Mouse (Mus musculus) stomach, embryonic 14.5 days (tissue): ENCODE measurements at regions not wholly inside any gene's neighbourhood (a gene's known extent, or its start where the extent isn't known, plus 50 kb on each side); places are given as distances from the start of the nearest gene placed in this dataset.
"Not testable (repeated sequence)": the region's sequence is repeated elsewhere in the genome, so short reads cannot be mapped to it uniquely, and the experiment has no call there.

Experiments used
- ATAC-seq: fragments of 200-750 bp; cut with Nextera tagmentation; 2 replicates; pipeline ENCODE4 v1.8.0; 2017; ENCODE audit warnings: low read depth, moderate TSS enrichment; ENCODE audit not compliant: insufficient number of reproducible peaks, insufficient read depth, low FRiP score
- H3K27ac ChIP-seq: fragments of 300-500 bp; sonication (generic); 2 replicates; pipeline ENCODE4 v1.5.1; 2014; ENCODE audit warnings: mild to moderate bottlenecking, low read length, moderate library complexity, mixed read lengths
- H3K27me3 ChIP-seq: fragments of 300-500 bp; sonication (generic); 2 replicates; pipeline ENCODE4 v1.6.1; 2014; ENCODE audit warnings: low read length, control low read depth, mixed read lengths; ENCODE audit not compliant: control insufficient read depth, insufficient read depth
- H3K36me3 ChIP-seq: fragments of 300-500 bp; sonication (generic); 2 replicates; pipeline ENCODE4 v1.6.1; 2014; ENCODE audit warnings: mild to moderate bottlenecking, control low read depth, low read length, moderate library complexity, mixed read lengths; ENCODE audit not compliant: control insufficient read depth, insufficient read depth
- H3K4me1 ChIP-seq: fragments of 300-500 bp; sonication (generic); 2 replicates; pipeline ENCODE4 v1.6.1; 2014; ENCODE audit warnings: low read length, control low read depth, mixed read lengths; ENCODE audit not compliant: control insufficient read depth, insufficient read depth
- H3K4me2 ChIP-seq: fragments of 300-500 bp; sonication (generic); replicated peaks from 2 replicates; pipeline ENCODE4 v1.6.1; 2014; ENCODE audit warnings: low read depth, low read length, control low read depth
- H3K4me3 ChIP-seq: fragments of 300-500 bp; sonication (generic); 2 replicates; pipeline ENCODE4 v1.5.1; 2014; ENCODE audit warnings: low read depth, low read length, control low read depth
- H3K9ac ChIP-seq: fragments of 300-500 bp; sonication (generic); replicated peaks from 2 replicates; pipeline ENCODE4 v1.6.1; 2014; ENCODE audit warnings: low read depth, mild to moderate bottlenecking, control low read depth, low read length, moderate library complexity, mixed read lengths
- H3K9me3 ChIP-seq: fragments of 300-500 bp; sonication (generic); 2 replicates; pipeline ENCODE4 v1.6.1; 2016; ENCODE audit warnings: low read depth, low read length, control low read depth; ENCODE audit not compliant: control insufficient read depth
- WGBS: fragments of 180-500 bp; shearing (Covaris S2); extraction: QIAGEN DNeasy Blood & Tissue Kit; methylation state at CpG from one replicate; pipeline ENCODE4 v1.1.7; 2014; 5-methylcytosine and 5-hydroxymethylcytosine counted together

DNA sequence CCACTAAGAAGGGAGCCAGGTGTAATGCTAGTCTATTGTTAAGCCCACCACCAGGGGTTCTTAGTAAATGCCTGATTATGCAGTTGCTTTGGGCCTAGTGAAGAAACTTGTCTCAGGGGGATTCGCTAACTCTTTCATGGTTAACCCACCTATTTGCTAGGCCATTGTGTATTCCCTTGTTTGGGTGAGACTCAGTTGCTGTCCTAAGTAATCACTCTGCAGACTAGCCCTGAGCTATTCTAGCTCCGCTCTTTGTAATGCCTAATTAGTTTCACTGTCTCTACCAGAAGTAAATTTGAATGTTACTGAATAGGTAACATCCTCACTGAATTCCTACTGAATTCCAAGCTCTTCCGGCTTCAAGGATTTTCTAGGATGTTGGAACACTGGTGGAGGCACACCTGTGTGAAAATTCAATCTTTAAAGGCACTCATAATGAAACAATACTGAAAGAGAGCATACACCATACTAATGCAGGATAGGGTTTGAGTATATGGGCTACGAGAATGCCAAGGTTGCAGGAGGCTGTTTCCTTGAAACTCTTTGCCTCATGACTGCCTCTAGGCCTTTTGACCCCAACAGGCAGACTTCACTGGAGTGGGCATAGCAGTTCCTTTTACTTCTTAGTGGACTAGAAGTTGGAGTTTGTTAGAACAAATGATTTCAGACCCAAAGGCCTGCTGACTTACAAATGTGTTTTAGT is 213.4 kb downstream of the Crisp4 start:
- H3K27me3 ChIP-seq, H3K36me3 ChIP-seq, H3K9ac ChIP-seq, H3K9me3 ChIP-seq, H3K4me2 ChIP-seq, ATAC-seq, H3K27ac ChIP-seq, H3K4me1 ChIP-seq, H3K4me3 ChIP-seq: not testable (repeated sequence)
- 86% methylated on average over 4 of the region's 4 CpGs for WGBS
